Mouse (Mus musculus) spleen, embryonic (tissue): ENCODE results near the gene AK157302.
"Not testable (repeated sequence)": the region's sequence is repeated elsewhere in the genome, so short reads cannot be mapped to it uniquely, and the experiment has no call there.

Source experiments
- CTCF ChIA-PET: fragments of 350-600 bp; sonication (Branson Sonifier 250); formaldehyde crosslinking; loops from one replicate; lab custom pipeline; 2022; lab: Charles Lee

AK157302 gene

DNA sequence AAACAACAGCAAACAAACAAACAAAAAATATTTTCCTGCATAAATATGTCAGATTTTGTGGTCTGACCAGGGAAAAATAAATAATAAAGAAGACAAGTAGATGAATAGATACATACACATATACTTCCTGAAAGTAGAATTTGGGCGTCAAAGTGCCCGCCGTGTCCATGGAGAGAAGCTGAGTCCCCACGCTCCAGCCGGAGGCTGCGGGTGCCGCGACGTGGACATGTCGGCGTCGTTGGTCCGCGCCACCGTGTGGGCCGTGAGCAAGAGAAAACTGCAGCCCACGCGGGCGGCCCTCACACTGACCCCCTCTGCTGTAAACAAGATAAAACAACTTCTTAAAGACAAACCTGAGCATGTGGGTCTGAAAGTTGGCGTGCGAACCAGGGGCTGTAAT is at the start of gene AK157302:
AK157302 (plus strand) TSS at position 144 of the 400 bp plus-strand sequence.
- CTCF ChIA-PET: no interaction called here

GRCm38 (mm10) chr13:21446796-21447195 is 48.2 kb upstream of the AK157302 start:
- CTCF ChIA-PET: interaction anchor here (0.6 kb wide), 2 partner anchors 9 to 571 kb away, joined by 6 to 15 read pairs; no protein-coding TSS in a partner anchor

DNA sequence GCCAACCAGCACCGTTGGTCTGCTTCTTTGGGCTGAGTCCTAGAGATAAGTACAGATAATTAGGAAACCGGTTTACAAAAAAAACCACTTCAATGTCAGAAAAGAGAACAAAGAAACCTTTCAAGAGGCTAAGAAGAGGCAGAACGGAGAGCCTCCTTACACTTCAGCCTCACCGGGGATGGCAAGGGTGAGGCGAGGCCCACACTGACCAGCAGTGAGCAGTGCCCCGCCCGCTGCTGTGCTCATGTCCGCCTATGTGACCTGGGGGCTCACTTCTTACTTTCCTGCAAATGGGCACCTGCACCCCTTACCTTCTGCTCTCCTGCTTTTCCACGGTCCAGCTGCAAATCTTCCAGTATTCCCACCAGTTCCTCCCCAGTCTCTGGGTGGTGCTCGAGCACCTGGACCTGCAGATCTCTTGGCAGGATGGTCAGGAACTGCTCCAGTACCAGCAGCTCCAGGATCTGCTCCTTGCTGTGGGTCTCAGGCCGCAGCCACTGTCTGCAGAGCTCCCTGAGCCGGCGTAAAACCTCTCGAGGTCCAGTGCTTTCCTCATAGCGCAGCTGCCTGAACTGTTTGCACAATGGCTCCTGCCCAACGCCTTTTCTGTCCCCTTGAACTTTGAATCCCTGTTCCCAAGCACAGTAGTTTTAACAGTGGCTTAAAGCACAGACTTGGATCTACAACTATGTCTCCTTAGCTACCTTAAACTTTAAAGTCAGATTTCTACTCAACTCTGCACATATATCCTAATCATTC is 47.0 kb upstream of the AK157302 start:
- CTCF ChIA-PET: no interaction called here

DNA sequence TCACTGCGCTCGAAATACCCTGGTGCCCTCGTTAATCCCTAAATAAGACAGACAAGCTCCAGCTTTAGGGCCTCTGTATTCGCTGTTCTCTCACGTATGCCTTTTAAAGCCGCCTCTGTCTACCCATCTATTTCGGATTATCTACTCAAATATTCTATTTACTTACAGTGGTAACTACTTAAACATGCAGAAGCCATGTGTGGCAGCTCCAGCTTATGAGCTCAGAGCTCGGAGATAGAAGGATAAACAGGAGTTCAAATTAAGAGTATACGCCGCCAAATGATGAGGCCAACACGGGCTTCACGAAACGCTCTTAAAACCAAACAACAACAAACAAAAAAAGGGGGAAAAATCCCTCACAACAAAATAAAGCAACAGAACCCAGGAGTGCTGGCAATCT is 42.0 kb upstream of the AK157302 start:
- CTCF ChIA-PET: no interaction called here

DNA sequence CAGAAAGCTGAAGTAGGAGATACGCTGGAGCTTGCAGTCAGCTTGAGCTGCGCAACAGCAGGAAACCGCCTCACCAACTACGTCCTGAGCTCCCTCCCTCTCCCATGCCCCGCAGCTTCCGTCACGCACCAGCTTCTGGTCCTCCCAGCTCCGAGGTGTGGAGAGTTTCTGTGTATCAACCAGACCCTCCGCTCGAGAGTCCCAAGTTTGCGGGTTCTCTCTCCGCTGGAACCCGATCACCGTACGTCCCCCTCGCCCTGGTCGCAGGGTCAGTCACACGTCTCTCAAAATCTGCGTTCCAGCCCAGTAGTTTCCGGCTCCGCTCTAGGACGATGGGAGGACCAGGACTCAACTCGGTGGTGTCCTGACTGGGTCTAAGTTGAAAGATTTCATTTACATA is 41.6 kb upstream of the AK157302 start, which contains the start of gene Zscan26:
Zscan26 (minus strand) TSS at position 282 of the 400 bp plus-strand sequence.
- CTCF ChIA-PET: no interaction called here

GRCm38 (mm10) chr13:21454133-21454532 is 40.9 kb upstream of the AK157302 start:
- CTCF ChIA-PET: no interaction called here

DNA sequence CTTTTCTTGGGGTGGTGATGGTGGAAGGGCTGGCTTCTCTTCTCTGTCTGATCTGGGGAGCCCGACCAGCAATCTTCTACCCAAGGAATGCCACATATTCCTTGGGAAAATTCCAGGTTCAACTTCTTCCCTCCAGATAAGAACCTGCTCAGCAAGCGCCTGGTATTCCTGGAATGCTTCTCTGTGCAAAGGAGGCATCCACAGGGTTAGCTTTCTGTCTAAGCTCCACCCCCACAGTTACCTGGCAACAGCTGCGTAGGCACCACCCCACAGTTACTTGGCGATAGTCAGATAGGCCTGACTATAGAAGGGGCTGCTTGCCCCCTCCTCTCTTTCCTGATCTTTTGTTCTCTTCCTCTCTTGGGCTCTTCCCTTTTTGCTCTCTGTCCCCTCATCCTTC is 38.7 kb upstream of the AK157302 start:
- CTCF ChIA-PET: no interaction called here

DNA sequence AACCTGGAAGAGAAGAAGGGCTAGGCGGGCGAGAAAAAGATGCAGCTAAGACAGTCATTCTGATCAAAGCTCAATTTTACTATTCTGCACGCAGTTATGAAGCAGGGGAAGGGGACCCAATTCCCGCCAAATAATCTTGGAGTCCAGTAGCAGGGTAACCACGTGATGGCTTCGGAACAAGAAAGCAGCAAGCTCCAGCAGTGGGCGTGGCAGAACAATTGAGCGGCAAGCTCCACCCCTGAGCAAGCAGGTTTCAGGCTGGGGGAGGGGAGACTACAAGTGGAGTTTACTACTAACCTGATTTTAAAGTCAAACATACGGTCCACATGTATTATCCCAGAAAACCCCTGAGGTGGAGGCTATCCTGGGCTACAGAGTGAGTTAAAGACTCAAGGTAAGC is 32.5 kb upstream of the AK157302 start:
- CTCF ChIA-PET: not testable (repeated sequence)

- CTCF ChIA-PET: interaction anchor here (0.7 kb wide), 1 partner anchor 140 kb away, joined by 4 read pairs; no protein-coding TSS in a partner anchor
Observed at GRCm38 (mm10) chr13:21467336-21467735, 27.7 kb upstream of the AK157302 start.

DNA sequence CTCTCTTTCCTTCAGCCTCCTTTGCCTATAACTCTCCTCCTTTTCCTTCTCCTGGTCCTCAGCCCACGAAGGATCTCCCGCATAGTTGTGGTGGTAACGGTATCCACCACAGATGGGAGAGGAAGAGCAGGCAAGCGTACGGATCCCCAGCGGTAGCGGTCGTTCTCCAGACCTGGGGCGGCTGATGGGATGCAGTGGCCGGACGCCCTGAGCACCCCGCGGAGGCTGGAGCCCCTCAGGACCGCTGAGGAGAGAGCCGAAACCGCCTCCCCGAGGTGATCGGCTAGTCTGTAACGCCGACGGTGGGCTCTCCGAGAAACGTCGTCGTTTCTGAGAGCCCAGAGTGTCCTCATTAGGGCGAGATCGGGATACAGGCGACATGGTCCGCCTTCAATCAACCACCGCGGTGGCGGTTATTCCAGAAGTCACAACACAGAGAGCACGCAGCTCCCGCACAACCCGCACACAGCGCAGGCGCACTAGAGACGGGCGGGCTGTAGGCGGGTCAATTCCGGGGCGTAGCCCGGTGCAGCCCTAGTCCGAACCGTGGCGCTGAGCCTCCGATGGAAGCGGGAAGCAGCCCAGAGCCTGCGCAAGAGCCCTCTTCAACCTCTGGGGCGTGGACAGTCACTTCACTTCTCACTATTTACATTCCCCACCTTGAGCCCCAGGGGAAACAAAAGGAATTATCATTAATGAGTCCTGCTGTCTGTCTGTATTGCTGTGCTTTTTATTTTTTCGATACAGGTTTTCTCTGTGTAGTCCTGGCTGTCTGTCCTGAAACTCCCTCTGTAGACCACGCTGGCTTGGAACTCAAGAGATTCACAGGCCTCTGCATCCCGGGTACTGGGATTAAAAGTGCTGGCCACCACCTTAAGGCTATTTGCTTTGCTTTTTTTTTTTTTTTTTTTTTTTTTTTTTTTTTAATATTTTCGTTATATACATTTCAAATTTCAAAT is 26.7 kb upstream of the AK157302 start, which contains the start of gene Nkapl:
Nkapl (minus strand) TSS at position 449 of the 959 bp plus-strand sequence.
- CTCF ChIA-PET: no interaction called here

DNA sequence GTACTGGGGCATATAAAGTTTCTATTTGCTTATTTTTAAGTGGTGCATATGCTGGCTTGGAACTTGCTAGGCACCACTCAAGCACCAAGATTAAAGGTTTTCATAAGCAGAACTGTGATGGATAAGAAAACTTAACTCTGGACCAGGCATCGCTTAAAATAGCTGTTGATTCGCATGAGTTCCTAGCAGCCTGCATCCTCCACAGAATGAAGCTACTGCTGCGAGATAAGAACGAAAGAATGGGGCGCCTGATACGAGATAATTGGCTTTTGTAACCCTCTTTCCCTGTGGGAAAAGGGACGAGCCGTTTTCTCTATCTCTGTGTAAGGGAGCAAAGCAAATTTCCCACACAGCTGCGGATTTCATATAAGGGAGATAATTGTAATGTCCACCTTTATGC is 25.9 kb upstream of the AK157302 start:
- CTCF ChIA-PET: no interaction called here

GRCm38 (mm10) chr13:21472427-21472826 is 22.6 kb upstream of the AK157302 start:
- CTCF ChIA-PET: no interaction called here

DNA sequence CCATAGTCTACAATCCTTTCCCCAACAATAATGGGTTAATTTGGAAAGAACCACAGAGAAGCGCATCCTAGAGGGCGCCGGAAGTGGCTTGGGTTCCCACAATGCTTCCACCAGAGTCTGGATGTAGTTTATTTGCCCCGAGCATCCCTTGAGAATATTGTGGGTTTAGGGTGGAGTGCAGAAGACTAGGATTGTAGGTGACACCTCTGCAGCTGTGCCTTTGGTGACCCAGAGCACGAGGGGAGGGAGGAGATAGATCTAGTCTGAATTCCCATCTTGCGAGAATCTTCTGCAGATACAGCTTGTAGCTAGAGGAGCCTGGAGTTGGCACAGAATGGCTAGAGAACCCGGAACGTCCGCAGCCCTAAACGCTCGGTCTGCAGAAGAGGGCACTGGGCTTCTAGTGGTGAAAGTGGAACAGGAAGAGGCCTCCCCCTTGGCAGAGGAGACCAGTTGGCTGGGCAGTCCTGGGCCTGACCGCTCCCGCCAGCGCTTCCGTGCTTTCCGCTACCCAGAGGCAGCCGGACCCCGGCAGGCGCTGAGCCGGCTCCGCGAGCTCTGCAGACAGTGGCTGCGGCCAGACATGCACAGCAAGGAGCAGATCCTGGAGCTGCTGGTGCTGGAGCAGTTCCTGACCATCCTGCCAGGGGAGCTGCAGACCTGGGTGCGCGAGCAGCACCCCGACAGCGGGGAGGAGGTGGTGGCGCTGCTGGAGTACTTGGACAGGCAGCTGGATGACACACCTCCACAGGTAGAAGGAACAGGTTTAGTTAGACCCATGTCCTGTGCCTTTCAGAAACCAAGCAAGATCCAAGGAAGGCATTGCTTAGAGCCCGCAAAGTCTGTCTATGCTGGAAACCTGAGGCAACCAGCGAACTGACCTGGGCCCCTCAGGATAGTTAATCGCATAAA is 16.0 kb upstream of the AK157302 start, which contains the start of the genes Zkscan4 and Gm10065:
Zkscan4 (plus strand) TSS at position 149 of the 912 bp plus-strand sequence.
Gm10065 (minus strand) TSS at position 683 of the 912 bp plus-strand sequence.
- CTCF ChIA-PET: not testable (repeated sequence)

- CTCF ChIA-PET: no interaction called here
Observed at GRCm38 (mm10) chr13:21486881-21487280, 8.1 kb upstream of the AK157302 start.

DNA sequence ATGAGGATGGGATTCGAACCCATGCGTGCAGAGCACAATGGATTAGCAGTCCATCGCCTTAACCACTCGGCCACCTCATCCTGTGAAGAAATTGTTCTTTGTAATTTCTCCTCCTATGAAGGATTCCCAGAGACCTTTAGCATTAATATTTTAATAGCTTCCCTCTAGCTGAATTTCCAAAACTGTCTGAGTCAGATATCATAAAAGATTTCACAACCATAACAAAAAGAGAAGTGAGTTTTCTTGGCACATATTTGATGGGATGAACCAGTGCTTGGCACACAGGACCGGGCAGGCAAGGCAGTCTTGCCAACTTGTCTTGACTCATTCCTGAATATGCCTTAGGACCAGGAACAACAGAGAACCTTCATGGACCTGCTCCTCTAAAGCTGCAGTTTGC is 2.2 kb upstream of the AK157302 start:
- CTCF ChIA-PET: no interaction called here

DNA sequence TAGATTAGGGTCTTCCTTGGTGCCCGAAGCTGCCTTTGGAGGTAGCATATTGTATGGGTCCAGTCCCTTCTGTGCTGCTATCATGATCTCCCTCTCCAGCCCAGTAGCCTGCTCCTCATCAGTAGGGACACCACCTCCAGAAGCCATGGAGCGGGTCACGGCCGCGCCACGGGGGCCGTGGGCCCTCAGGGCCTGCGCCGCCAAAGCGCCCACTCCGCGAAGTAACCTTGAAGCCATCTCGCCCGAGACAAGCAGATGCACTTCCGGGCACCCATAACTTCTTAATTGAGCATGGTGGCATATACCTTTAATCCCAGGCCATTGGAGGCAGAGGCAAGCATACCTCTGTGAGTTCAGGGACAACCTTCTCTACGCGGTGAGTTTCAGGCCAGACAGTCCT is 6.2 kb downstream of the AK157302 start, which contains the start of gene Gm11273:
Gm11273 (minus strand) TSS at position 237 of the 400 bp plus-strand sequence.
- CTCF ChIA-PET: not testable (repeated sequence)

- CTCF ChIA-PET: no interaction called here
Observed at GRCm38 (mm10) chr13:21502296-21502695, 7.3 kb downstream of the AK157302 start.

DNA sequence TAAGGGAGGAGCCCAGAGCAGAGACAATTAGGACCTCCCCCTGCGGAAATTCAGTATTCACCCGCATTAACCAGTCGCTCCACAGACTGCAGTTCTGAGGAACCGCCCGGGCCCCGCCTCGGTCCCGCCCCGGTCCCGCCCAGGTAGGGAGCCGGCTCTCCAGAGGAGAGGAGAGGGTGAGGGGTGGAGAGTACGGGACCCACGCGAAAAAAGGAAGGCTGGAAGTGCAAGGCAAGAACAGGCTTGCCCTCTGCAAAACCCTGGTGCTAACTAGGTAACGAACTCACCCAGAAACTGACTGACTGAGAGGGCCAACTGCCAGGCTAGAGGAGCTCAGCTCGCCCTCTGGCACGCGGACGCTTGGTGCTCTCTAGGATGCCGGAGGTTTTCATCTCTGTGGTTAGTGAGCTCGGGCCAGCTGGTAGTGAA is 11.2 kb downstream of the AK157302 start:
- CTCF ChIA-PET: no interaction called here

DNA sequence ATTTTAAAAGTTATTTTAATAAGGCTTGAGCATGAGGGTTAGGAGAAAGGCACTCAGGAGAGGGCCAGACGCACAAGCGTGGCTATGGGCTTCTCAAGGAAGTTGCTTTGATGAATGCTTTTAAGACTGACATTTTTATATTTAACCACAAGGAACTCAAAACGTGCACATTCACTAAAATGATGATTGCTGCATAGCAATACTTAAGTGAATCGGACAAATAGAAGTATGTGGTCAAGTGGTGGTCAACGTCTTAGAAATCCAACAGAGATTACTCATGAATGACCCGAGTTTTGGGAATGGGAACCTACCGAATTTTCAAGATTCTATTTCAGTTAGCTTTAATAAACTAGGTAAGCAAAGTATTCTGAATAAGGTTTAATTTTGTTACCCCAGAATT is 35.1 kb downstream of the AK157302 start:
- CTCF ChIA-PET: no interaction called here

GRCm38 (mm10) chr13:21530781-21531201 is 35.8 kb downstream of the AK157302 start, which contains the start of gene Zkscan8:
Gene Zkscan8 (minus strand): TSS chr13:21531120.
- CTCF ChIA-PET: no interaction called here

- CTCF ChIA-PET: no interaction called here
Observed at GRCm38 (mm10) chr13:21542708-21543107, 47.7 kb downstream of the AK157302 start, which contains the start of gene Olfr1366. Gene Olfr1366 (minus strand): TSS chr13:21542808.
